Mouse (Mus musculus): ENCODE measurements around the gene Igf2.

GRCm38 (mm10) chr7:142666659-142667058 is at the start of gene Igf2:
- TF ChIP-seq CTCF (conservative IDR thresholded peaks at IDR 0.05 in 1 of 2, IDR thresholded peaks at IDR 0.05 in 1 of 2; ENCODE audit: low read depth in 2 of 2, low read length in 2 of 2) = no peak
- TF ChIP-seq MAX (IDR thresholded peaks at IDR 0.05; ENCODE audit: low read length) = no peak
- no peak for TF ChIP-seq USF1 (IDR thresholded peaks at IDR 0.05; ENCODE audit: low read depth, low read length)
- no peak for TF ChIP-seq EP300 (IDR thresholded peaks at IDR 0.05; ENCODE audit: low read length)
- no peak for TF ChIP-seq HCFC1 (IDR thresholded peaks at IDR 0.05; ENCODE audit: low read depth, low read length)

Measured in CH12.LX (cell line).